Mouse (Mus musculus) granulocyte monocyte progenitor cell, adult 5-6 weeks (primary cell): ENCODE data around the gene Mad1l1. TPM values are rescaled to one million over a fixed set of nuclear protein-coding genes. Genes with fewer than 3 reads are reported as not detected.
A peak's percentile ranks its signal among the peaks of the same experiment; 100 is the strongest.

ENCODE experiments used
- ATAC-seq: replicated peaks from 2 replicates; pipeline ENCODE4 v1.8.0; 2016; ENCODE audit warnings: mild to moderate bottlenecking, moderate TSS enrichment, inconsistent platforms; ENCODE audit not compliant: poor library complexity, severe bottlenecking
- total RNA-seq, 2 experiments: library from RNA; stranded (forward) in 1 of 2; stranded (reverse) in 1 of 2; fragments of 200-712, 200-1000 nt in 1 of 2; fragments of >200 nt in 1 of 2; fragmentation: Nextera tagmentation in 1 of 2; gene quantifications; 2 replicates each; pipeline ENCODE4 v1.2.3; 2014 to 2017

The Mad1l1 gene
- total RNA-seq, 2 experiments from 2014 or later, result 24.4 to 53.6 TPM

DNA sequence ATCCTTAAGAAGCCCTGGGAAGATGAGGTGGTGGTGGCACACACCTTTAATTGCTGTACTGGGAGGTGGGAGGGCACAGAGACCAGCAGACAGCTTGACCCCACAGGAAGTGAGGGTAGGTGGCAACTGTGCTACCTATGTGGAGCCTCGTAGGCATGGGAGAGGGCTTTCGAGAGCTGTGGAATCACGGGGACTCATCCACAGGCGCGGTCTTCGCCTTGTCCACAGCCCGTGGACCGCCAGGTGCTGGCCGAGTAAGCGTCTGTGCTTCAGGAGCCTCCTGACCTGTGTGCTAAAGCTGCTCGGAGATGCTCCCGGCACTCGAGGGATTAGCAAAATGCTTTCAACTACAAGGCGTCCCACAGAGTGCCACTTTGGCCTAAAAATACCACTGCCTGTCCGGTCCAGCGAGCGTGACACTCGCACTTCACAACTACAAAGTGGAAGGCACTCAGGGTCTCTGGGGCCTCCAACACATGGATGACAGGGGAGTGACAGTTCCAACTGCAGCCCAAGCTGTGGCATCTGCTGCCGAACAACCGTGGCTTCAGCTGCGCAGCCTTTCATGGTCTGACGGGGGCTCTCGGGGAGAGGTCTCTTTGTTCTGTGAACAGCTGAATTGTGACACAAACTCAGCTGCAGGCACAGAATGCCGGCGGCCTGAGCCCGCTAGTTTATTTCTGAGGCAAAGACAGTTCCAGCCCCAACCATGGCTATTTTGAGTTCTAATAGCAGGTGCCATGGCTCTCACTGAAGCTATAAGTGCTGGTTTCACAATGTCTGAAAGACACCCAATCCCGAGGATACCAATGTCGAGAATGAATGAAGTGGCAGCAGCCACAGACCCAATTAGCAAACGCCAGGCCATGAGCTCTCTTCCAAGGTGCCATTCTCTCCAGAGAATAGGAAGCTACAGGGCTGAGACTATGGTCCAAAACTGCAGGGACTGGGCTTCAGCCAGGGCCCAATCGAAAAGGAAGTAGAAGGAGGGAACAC is 57.3 kb downstream of the Mad1l1 start:
- no peak for ATAC-seq

DNA sequence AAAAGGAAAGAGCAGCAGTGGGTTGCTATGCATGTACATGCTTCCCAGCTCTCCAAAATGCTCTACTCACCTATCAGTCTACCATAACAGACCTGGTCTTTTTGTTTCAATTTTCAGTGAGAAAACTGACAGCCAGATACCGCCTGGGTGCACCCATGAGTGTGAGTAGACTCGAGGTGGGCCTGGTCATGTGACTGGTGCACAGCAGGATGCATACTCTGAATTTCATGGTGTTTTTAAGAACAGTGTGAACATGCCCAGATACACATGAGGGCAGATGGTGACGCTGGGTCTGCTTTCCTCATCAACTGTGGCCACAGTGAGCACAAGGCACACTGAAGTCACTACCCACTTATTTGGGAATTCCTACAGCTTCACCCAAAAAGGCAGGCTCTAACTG is 59.0 kb downstream of the Mad1l1 start:
- ATAC-seq, result no peak

DNA sequence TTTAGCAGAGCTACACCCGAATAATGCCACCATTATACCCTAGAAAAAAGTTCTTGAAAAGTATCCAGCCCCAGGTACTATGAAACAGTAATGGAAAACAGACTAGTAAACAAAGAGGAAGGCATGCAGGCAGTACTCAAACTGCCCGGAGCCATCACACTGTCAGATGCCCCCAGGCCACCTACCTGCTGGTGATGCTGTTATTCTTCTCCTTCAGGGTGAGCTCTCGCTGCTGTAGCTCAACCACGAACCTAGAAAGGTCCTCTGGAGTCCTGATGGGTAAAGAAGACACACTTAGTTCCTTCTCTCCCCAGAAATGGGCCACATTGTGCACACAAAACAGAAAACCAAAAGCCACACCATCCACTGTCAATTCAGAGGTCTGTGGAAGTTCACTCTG is 60.0 kb downstream of the Mad1l1 start:
- no peak for ATAC-seq

DNA sequence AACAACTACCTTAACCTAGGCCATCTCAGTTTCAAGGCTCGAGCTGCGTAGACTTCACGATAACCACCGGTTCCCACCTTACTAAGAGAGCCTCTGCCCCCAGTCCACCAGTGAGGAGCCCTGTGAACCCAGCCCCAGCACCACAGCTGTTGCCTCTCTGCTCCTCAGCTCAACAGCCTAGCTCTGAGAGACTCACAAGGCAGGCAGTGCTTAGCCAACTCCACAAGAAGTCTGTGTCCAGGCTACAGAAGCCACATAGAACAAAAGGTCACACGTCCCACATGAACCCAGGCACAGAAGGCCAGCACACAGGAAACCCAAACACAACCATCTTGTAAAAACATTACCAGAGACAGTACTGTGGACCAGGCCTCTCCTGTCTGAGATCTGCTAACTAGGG is 62.7 kb downstream of the Mad1l1 start:
- ATAC-seq, result no peak

DNA sequence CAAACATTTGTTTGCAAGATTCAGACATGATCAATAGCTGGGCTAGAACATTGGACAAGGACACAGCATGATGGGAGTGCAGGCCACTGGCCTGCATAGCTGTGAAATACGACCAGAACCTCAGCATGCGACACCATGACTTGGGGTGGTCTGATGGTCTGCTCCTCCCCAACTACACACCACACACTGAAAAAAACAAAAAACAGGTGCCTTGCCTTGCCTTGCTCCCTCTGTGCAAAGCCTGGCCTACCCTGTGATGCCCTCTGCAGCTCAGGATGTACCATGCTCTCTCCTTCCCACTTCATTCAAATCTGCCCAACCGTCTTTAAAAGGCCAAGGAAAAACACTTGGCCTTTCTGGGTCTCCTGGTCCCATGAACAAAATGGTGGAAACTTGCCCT is 63.3 kb downstream of the Mad1l1 start:
- ATAC-seq, result no peak

DNA sequence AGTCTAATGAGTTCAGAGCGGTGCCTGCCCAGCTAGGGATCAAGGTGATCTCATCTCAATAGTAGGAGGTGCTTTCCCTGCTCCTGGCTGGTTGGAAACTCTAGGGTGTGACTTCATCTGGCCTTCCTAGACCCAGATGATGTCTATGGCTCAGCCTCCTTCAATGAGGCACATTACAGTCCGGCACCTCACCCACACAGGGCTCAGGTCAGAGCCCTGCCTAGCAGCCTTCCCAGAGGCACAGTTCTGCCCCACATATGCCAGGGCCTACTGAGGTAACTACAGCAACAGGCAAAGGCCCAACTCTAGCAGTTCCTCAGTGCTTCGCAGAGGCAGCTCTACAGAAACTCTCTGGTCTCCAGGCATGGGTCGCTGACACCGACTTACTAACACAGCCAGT is 63.9 kb downstream of the Mad1l1 start:
- ATAC-seq, result no peak

DNA sequence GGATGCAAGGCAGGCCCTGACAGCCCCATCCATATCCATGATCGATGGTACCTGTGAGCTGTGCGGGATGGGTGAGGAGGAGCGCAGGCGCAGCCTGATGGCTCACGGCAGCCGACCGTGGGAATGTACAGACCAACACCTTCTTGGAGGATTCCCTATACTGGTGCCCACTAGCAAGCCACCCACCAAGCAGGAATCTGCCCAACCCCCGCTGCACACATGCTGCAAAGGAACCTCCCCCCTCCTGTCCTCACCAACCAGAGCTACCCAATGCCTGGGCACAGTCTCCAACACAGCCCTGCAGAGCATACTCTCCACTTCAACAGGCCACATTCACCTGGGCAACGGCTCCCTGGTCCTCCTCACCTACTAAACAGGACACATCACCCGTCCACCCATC is 64.7 kb downstream of the Mad1l1 start:
- ATAC-seq, result no peak

DNA sequence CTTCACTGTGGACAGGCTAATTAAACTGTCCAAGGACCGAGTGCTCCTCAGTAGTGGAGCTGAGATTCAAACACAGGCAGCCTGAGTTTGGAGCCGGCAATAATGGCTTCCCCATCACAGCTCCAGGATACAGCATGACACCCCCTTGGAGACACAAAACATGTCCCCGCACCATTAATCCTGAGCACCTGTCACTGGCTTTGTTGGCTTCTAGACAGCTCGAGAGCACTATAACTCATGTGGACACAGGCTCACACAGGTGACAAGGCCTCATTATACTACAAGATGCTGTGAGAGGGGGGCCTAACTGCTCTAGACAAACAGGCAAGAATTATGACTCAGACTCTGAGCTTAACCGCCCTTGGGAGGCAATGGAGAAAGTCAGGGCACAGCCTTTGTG is 66.1 kb downstream of the Mad1l1 start:
- ATAC-seq, result no peak

DNA sequence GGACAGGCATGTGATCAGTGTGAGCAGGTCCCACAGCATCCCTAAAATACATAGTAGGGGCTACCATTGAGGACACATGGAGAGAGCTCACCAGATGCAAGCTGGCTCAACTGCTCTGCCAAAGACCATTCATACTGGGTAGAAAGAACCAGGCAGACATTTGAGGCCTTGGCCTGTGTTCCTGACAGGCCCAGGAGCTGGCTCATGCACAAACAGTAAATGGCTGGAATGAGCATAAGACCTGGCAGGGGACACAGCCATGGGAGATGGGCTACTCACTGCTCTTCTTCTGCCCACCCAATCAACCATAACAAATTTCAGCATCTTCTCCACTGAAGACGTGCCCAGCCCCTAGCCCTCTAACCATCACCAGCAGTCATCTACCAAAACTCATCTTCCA is 66.7 kb downstream of the Mad1l1 start:
- no peak for ATAC-seq

DNA sequence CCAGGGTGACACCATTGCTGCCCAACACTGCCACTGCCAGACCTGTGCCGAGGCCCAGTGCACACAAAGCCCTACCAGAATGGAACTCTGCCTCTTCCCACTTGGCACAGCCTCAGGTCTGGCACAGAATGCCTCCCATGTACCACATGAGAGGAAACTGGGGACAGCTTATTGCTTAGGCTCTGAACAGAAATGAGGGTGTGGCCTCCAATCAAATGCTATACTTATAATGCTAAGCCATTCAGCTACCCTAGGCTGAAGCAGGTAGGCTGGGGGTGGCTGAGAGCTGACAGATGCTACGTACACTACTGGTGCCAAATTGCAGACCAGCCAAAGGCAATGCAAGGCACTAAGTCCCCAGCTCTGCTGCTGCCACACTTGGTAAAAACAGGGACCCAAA is 69.4 kb downstream of the Mad1l1 start:
- no peak for ATAC-seq

DNA sequence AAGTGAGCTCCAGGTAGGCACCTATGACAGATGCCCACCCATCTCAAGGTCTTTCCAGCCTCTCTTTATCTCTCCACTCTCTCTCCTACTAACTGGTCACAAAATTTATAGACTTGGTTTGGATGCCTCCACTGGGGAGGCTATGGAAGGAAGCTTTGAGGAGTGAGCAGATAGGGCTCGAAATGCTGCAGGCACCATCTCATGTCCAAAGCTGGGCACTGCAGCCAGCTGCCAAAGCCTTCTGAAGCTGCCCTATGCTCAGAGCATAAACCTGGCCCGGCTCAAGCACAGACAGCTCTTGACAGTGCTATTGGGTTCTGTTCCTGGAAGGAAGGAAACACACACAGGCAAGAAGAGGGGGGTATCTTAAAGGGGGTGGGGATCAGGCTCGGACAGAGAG is 71.0 kb downstream of the Mad1l1 start:
- ATAC-seq, result no peak

DNA sequence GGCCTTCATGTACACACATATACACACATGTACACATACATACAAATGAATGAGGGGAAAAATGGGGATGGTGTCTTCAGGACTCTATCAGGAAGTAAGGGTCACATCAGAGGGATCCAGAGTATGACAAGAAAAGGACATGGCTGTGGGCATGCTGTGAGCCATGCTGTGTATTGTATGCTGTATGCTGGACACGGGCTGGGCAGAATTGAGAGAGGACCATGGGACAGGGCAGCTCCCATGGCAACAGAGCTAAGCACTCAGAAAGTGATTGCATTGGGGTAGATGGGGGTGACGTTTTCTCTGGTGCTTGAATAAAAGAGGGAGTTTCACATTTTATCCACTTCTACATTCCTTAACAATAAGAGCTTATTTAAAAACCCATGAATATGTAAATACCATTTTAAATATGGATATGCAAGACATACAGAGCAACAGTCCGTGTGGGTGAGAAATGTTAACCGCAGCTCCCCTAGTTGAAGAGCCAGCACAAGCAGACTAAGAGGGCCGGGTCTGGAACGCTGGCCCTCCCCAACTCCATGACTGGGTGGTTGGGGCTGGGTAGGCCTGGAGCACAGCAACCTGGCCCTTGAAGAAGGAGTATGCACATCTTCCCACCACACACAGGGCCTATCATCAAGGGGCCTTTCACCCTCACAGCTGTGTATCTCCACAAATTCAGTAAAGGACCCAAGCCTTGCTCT is 71.8 kb downstream of the Mad1l1 start:
- ATAC-seq, result no peak

DNA sequence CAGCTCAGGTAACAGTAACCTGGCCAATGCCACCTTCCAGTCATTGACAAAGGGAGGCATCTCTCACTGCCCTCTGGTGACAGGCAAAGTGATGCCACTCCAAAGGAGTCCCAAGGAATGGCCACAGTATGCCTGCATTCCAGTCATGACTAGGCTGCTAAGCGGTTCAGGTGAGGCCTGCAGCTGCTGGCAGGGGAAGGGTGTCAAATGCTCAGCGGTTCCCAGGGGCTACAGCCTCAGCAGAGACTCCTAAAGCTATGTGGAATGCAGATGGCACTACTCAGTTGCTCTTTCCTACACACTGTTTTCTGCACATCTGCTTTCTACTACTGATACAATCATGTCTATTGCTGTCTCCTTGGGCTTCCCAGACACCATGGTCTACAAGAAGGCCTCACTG is 73.3 kb downstream of the Mad1l1 start:
- no peak for ATAC-seq

DNA sequence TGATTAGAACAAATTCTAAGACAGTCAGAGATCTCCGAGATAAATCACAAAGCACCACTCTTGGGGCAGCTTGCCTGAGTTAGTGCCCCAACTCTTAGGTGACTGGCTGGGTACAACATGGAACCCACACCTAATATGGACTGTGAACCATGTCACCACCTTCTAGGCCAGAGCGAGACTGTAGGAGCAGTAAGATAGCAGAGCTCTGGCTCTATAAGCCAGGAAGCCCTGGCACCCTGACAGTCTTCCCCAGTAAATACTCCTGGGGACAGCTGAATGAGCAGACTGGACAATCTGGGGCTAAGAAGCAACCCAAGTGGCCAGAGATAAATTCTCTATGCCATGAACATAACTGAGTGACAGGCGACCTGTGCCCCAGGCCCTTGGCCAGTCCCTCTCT is 81.1 kb downstream of the Mad1l1 start:
- ATAC-seq, result no peak

DNA sequence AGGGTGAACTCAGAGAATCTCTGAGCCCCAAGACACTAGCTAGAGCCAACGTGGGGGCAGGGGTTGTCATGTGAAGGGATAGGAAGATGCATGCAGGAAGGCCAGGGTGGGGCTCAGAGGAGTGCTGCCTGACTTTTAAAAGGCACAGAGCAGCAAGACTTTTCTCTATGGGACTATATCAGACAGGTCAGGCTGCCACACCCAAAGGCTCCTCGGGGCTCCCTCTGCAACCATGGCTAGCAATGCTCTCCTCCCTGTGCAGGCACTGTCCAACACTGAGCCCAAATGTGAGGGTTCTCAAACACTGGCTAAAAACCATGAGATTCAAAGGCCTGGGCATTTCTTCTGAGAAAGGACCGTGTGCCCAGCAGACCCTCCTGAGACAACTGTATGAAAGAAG is 82.5 kb downstream of the Mad1l1 start:
- ATAC-seq, result no peak

DNA sequence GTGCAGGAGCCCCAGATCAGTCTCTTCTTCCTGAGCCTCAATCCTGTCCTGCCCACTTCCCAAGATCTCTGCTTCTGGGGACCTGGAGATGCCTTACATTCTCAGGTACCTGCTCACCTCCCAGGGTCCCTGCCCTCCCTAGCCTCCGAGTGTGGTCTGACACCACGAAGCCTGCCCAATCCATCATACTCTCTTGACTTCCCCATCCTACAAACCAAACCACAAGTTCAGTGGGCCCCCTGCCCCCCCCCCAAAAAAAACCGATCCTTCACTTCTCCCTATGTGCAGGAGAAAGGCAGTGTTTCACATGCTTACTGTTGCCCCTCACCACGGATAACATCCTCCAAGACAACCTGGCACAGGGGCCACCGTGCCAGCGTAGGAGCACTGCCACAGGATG is 90.5 kb downstream of the Mad1l1 start:
- ATAC-seq, result peak; percentile 53; the same call in 1 of the 2 replicates

DNA sequence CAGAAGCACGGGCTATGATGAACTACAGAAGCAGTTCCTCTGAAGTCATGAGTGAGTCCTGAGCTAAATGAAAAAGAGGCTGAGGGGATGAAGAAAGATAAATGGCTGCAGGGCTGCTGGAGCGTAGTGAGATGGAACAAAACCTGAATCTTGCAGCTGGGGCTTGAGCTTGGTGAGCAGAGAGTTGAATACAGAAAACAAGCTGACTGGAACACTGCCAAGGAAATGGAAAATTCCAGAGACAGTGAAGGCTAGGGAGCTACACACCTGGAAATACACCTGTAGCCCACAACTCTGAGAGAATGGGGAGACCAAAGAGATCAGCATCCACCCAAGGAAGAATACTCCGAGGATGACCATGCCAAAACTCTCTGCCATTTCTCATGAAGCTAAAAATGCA is 93.0 kb downstream of the Mad1l1 start:
- ATAC-seq, result no peak

DNA sequence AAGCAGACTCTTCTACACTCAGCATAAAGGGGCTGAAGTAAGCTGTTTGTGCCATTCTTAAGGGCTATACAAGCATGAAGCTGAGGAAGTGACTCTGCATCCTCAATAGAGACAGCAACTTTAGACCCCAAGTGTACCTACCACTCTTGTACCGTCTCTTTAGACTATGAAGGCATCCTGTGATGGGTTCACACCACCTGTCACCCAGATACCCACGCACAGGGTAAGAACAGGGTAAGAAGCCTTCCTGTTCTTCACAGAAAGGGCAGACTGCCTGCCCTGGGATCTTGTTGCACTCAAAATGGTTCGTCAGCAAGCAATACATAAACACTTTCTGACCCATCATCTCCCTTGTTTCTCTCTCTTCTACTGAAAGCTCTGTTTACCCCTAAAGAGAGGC is 94.5 kb downstream of the Mad1l1 start:
- ATAC-seq, result no peak

DNA sequence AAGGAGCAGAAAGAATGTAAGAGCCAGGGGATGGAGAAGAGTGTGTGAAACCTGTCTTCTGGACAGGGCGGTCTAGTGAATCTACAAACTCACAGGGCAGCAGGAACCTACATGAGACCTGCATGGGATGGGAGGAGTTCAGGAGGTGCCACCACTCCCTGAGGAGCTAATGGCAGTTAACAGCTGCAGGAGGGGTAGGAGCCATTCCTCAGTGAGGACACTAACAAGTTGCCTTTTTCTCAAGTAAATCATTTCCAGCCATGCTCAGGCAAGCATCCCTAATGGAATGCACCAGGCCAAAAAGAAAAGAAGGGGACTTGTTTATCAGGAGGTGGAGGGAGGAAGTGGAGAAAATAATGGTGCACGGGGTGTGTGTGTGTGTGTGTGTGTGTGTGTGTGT is 95.5 kb downstream of the Mad1l1 start:
- no peak for ATAC-seq

DNA sequence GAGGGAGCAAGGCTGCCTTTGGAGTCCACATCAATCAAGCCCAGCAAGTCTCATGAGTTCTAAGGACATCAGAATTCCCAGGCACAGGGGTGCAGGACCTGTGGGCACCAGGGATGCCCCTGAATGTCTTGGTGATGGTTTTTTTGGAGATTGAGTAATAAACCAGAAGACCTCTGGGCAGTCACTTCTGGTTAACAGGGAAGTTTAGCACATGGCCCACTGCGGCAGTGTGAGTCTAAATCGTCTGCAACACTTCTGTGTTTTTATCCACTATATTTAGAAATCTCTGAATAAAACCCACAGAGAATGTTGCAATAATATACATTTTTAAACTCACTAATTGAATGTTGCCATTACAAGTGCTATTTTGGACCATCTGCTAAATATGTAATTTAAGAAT is 96.2 kb downstream of the Mad1l1 start:
- ATAC-seq, result peak; percentile 89
